Mouse (Mus musculus) megakaryocyte, embryonic 14.5 days (primary cell): ENCODE measurements around the gene Mrpl17.

Source experiments
- FLI1 ChIP-seq: IDR thresholded peaks from 2 replicates; pipeline ENCODE4 v1.6.1; 2012; ENCODE audit warnings: low read length, inconsistent platforms, mixed read lengths
- GATA1 ChIP-seq: IDR thresholded peaks from 3 replicates; pipeline ENCODE4 v1.6.1; 2012; ENCODE audit warnings: mixed read lengths, low read length, inconsistent platforms, borderline replicate concordance

DNA sequence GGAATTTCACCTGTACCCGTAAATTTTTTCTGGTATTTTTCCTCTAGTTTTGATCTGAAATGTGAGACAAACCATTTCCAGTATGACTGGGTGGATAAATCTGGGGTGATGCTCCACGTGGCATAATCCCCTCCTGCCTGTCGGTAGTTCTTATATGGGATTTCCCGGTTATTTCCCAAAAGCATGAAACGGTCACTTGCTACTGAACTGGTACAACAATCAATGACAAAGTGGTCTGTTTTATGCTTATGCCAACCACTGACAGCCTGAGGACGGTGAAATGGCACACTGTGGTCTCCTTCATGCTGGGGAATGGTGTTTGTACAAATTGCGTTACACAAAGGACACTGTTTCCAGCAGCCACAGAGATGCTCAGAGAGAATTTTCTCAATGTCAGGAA, 13.4 kb upstream of the Mrpl17 start:
- TF ChIP-seq GATA1 (no peak), FLI1 (no peak)
